Mouse (Mus musculus) MN1 (cell line): ENCODE measurements around the gene Ttc7b.

Experiments
- DNase-seq: peaks from one replicate; pipeline ENCODE4 v3.0.0-alpha.2; 2016; ENCODE audit warnings: low spot score

Ttc7b gene

DNA sequence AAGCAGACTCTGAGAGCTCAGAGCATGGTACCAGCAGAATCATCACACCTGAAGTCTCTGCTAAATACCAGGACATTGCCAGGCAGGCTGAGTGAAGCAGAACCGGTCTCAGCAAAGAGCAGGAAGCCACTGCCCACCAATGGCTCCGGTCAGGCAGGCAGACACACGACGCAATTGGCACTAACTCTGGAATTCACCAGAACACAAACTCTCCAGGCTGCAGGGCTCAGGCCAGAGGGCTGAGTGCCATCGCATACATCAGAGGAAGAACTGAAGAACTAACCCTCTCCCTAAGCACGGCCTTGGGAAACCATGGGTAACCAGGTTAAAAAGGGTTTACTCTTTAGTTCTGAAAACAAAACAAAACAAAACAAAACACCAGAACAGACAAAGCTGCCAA is 73.5 kb downstream of the Ttc7b start:
- DNase-seq = no peak

DNA sequence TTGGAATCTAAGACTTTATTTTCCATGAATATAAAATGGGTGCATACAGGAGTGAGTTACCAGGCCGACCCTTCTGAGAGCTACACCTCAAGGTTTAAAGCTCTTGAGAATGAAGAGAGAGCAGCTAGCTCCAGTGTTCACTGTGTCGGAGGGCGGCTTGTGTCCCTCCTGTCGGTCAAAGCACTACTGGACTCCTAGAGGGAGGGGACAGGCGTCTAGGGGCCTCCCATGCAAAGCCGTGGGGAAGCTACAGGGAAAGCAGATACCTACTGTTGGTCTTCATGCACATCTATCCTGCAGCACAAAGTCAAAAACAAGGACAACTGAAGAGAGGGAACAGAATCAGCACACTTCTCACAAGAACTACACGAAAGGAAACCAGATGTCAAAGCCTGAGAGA is 74.9 kb downstream of the Ttc7b start:
- no peak for DNase-seq

DNA sequence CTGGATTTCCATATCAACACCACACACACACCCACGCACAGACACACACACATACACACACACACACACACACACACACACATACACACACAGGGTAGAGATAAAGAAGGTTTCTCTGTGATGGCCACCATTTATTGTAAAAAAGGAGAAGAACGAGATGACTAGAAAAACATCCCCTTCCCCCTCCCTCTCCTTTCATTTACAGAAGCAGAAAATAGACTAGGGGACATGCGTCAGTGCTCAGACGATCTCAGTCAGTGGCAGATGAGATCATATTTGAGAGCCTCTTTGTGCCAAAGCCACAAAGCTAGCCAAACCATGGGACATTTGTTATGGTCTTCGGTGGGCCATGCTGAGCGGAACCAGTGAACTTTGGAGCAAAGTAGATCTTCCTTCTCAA is 75.4 kb downstream of the Ttc7b start:
- DNase-seq = no peak

- no peak for DNase-seq
These were observed 75.9 kb downstream of the Ttc7b start for GRCm38 (mm10) chr12:100444671-100445165.

DNA sequence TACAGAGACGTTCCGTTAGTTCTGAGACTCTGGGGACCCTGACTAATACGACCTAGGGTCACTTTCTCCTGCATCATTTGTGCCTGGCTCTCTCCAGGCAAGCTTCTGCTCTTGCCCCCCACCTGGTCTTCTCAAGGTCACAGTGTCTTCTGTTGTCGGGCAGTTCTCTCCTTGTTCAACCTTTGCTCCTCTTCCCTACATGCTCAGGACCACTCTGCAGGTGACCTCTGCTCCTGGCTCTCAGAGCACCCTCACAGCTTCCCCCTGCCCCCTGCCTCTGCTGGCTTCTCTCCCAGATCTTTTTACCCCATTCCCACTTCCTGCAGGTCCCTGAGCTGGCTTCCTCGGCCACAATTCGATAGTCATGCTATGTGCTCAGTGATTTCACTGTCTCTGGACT is 77.2 kb downstream of the Ttc7b start:
- no peak for DNase-seq

DNA sequence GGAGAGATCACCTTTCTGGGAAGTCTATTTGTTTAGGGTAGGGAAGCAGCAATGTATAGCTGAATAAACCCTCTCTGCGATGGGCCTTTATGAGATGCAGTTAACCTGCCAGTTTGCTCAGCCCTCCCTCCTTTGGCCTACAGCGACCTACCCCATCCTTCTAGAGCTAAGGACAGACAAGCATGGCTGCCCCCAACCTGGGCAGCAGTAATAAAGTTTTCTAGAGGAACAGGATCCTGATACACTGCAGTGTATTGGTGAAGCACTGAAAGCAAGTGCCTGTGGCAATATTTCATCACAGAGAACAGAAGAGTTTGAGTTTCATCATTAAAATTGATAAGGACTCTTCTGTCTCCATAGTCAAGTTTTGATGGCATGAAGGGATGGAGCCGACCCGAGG is 79.0 kb downstream of the Ttc7b start:
- no peak for DNase-seq

GRCm38 (mm10) chr12:100439883-100440282 is 80.7 kb downstream of the Ttc7b start:
- peak; percentile 24 for DNase-seq

DNA sequence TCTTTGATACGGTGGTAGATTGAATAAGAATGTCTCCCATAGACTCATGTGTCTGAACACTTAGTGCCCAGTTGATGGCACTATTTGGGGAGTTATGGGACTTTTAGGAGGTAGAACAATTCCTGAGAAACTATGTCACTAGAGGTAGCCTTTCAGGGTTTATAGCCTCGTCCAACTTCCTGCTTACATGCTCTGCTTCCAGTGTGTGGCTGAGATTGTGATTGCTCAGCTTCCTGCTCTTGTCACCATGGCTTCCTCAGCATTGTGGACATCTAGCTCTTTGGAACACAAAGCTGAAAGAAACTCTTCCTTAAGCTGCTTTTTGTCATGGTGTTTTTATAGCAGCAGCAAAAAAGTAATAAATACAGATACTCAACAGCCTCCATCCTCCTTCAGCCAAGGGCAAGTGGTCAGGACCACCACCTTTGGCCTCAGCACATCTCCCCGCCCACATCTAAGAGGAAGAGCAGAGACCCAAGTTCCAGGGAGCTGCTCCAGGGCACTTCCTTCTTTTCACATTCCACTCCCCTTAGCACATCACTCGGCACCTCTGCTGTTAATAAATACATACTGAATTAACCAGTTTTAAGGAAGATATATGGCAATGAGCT is 81.4 kb downstream of the Ttc7b start:
- no peak for DNase-seq

- no peak for DNase-seq
These were observed 82.1 kb downstream of the Ttc7b start for GRCm38 (mm10) chr12:100438509-100438908.

DNA sequence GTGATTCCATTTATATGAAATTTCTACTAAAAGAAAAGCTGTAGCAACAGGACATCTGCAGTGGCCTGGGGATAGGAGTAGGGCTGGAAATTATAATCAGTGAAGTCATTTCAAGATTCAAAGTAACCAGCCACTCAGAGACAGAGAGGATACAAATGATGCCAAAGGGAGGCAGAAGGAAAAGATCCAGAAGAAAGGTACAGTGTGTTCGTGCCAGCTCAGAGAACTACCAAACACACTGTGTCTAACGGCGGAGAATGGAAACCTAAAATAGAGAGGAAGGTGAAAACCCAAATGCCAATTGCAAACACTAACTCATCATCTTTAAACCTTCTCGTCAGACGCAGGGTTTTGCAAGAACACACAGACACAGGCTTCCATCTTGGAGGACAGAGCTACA is 82.8 kb downstream of the Ttc7b start:
- DNase-seq = no peak

- no peak for DNase-seq
These were observed 84.9 kb downstream of the Ttc7b start for GRCm38 (mm10) chr12:100435763-100436162.

- no peak for DNase-seq
These were observed 88.8 kb downstream of the Ttc7b start for GRCm38 (mm10) chr12:100431830-100432229.

GRCm38 (mm10) chr12:100429414-100430114 is 91.1 kb downstream of the Ttc7b start:
- DNase-seq = no peak

GRCm38 (mm10) chr12:100428183-100428582 is 92.4 kb downstream of the Ttc7b start:
- no peak for DNase-seq

GRCm38 (mm10) chr12:100426212-100426611 is 94.4 kb downstream of the Ttc7b start:
- DNase-seq = no peak

GRCm38 (mm10) chr12:100425028-100425427 is 95.6 kb downstream of the Ttc7b start:
- no peak for DNase-seq

GRCm38 (mm10) chr12:100422286-100422820 is 98.3 kb downstream of the Ttc7b start:
- peak; percentile 39 for DNase-seq

- peak; percentile 37 for DNase-seq
These were observed 99.1 kb downstream of the Ttc7b start for GRCm38 (mm10) chr12:100421538-100421937.

- DNase-seq = no peak
These were observed 99.7 kb downstream of the Ttc7b start for GRCm38 (mm10) chr12:100420903-100421302.

DNA sequence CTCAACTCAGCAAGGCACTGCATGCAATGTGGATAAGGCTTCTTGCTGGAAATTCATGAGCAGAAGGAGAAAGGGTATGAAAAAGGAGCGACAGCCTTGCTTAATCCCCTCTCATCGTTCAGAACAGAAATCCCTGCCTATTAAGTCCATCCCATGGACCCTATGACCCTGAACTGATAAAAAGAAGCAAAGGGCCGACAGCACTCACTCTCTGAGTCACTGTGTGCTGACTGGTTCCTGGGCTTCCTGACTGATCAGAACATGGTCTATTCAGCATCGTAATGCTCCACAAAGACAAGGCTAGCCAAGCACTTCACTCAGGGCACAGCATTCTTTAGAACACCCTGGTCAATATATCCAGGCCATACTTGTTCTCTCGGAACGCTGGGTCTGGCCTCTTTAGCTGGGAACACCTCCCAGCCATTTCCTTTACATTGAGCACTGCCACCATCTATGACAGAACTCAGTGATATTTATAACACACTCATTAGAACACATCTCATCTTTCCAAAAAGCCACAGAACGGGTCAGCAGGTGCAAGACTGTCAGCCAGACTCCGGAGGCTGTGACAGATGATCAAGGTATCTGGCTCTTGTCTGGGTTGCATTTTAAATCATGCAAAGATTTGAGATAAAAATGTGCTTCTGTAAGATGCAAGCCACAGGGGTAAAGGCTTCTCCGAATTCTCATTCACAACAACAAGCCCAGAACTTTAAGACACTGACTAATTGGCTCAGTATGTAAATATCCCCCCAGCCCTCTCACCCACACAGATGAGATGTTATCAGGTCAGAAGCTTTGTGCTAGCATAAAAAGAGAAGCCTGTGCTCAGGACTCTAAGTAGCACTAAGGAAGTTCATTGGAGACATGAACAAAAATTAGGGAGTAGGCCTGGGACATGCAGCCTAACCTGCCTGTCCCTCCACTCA is 100.4 kb downstream of the Ttc7b start:
- peak; percentile 35 for DNase-seq

GRCm38 (mm10) chr12:100415802-100416201 is 104.8 kb downstream of the Ttc7b start:
- DNase-seq = peak; percentile 43

DNA sequence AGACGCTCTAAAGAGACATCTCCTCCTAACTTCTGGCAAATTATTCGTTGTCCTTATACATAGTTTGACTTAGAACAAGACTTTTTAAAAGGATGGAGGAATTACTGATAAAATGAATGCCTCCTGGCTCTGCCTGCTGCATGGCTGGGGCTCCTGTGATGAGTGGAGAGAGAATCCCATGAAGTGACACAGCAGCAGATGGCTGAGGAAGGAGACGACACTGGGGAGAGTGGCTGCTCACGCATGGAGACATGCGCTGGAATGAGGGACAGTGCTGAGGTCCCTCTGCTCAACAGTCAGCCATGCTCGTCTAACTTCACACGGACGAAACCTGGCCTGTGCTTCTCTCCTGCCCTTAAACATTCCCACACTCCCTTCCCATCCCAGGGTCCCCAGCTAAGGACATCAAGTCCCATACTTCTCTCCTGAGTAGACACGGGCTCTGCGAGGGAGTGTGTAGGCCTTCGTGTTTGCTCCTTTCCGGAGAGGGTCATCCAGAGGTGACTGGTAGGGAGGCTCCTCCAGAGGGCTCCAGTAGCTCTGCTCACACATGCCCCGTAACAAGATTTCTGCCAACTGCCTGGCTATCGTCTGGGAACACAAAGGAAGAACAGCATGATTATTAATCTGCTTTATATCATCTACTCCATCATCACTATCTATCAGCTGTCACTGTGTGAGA is 105.8 kb downstream of the Ttc7b start:
- DNase-seq = peak; percentile 20
